Mouse (Mus musculus) megakaryocyte, embryonic 14.5 days (primary cell): ENCODE results near the gene Mcm5. TPM values are rescaled to one million over a fixed set of nuclear protein-coding genes. Genes with fewer than 3 reads are reported as not detected.

Source experiments
- H3K27me3 ChIP-seq: replicated peaks from 2 replicates; pipeline ENCODE3; 2012; ENCODE audit warnings: inconsistent platforms
- H3K36me3 ChIP-seq: replicated peaks from 2 replicates; pipeline ENCODE3; 2012; ENCODE audit warnings: low read length, inconsistent platforms, mixed read lengths
- H3K4me1 ChIP-seq: 2 replicates; pipeline ENCODE4 v1.6.1; 2012; ENCODE audit warnings: inconsistent platforms
- H3K4me3 ChIP-seq: replicated peaks from 2 replicates; pipeline ENCODE3; 2012; ENCODE audit warnings: moderate library complexity, mild to moderate bottlenecking, inconsistent platforms
- H3K9me3 ChIP-seq: 2 replicates; pipeline ENCODE4 v1.6.1; 2012; ENCODE audit warnings: inconsistent platforms
- FLI1 ChIP-seq: IDR thresholded peaks from 2 replicates; pipeline ENCODE4 v1.6.1; 2012; ENCODE audit warnings: low read length, inconsistent platforms, mixed read lengths
- GATA1 ChIP-seq: IDR thresholded peaks from 3 replicates; pipeline ENCODE4 v1.6.1; 2012; ENCODE audit warnings: mixed read lengths, low read length, inconsistent platforms, borderline replicate concordance
- polyA plus RNA-seq: library from polyadenylated mRNA; stranded (reverse); fragments of >175 nt; gene quantifications from 2 replicates; pipeline ENCODE4 v1.2.3, GENCODE M21; 2012; ENCODE audit warnings: low replicate concordance; ENCODE audit not compliant: insufficient read depth

Mcm5 gene
- polyA plus RNA-seq, 1 experiment = 16.7 TPM

GRCm38 (mm10) chr8:75093399-75094156 lies 15.8 kb upstream of the Mcm5 start, which contains the start of gene Hmox1:
Hmox1 (plus strand) TSS chr8:75093621.
- H3K4me3 ChIP-seq = peak within 1 kb of the TSS; percentile 91
- H3K27me3 ChIP-seq = peaks cover 21% of the 10 kb centered on the region
- peaks cover 32% of the 10 kb centered on the region for H3K36me3 ChIP-seq
- peaks cover 2% of the 10 kb centered on the region; the same call in 1 of the 2 replicates for H3K9me3 ChIP-seq
- TF ChIP-seq FLI1 = no peak
- peaks cover 64% of the 10 kb centered on the region for H3K4me1 ChIP-seq

- H3K36me3 ChIP-seq = peaks cover 36% of the 10 kb centered on the region
- TF ChIP-seq FLI1 (no peak), GATA1 (no peak)
These were observed 6.4 kb upstream of the Mcm5 start for GRCm38 (mm10) chr8:75102956-75103355.

GRCm38 (mm10) chr8:75103376-75103878 lies 5.9 kb upstream of the Mcm5 start:
- Histone ChIP-seq H3K36me3 (peaks cover 31% of the 10 kb centered on the region), H3K4me3 (no peak overlapping the region), H3K4me1 (peaks cover 11% of the 10 kb centered on the region), H3K9me3 (no peaks in the 10 kb centered on the region), H3K27me3 (peaks cover 6% of the 10 kb centered on the region)
- TF ChIP-seq FLI1 (no peak), GATA1 (no peak)

More at GRCm38 (mm10) chr8:75102956-75103355, 6.4 kb upstream of the Mcm5 start:
- Histone ChIP-seq H3K27me3 (peaks cover 6% of the 10 kb centered on the region), H3K4me1 (peaks cover 11% of the 10 kb centered on the region), H3K4me3 (no peak overlapping the region), H3K9me3 (no peaks in the 10 kb centered on the region)

- H3K4me1 ChIP-seq = peaks cover 36% of the 10 kb centered on the region
These were observed 688 bp upstream of the Mcm5 start for GRCm38 (mm10) chr8:75108527-75109235.

GRCm38 (mm10) chr8:75110093-75110492 lies 724 bp downstream of the Mcm5 start:
- H3K9me3 ChIP-seq = no peaks in the 10 kb centered on the region
- peak overlapping the region; percentile 95 for H3K4me3 ChIP-seq
- TF ChIP-seq FLI1 = no peak
- TF ChIP-seq GATA1 = no peak
- H3K4me1 ChIP-seq = peaks cover 40% of the 10 kb centered on the region
- peaks cover 5% of the 10 kb centered on the region for H3K27me3 ChIP-seq
- H3K36me3 ChIP-seq = peaks cover 41% of the 10 kb centered on the region

More at GRCm38 (mm10) chr8:75108527-75109235, 688 bp upstream of the Mcm5 start:
- H3K4me3 ChIP-seq = peak overlapping the region; percentile 95
- peaks cover 27% of the 10 kb centered on the region for H3K36me3 ChIP-seq
- TF ChIP-seq GATA1 = no peak
- TF ChIP-seq FLI1 = no peak
- H3K27me3 ChIP-seq = peaks cover 6% of the 10 kb centered on the region
- no peaks in the 10 kb centered on the region for H3K9me3 ChIP-seq

GRCm38 (mm10) chr8:75118505-75118904 lies 9.1 kb downstream of the Mcm5 start:
- H3K4me1 ChIP-seq = peaks cover 19% of the 10 kb centered on the region; the same call in 1 of the 2 replicates
- peaks cover 96% of the 10 kb centered on the region for H3K36me3 ChIP-seq
- no peak for TF ChIP-seq FLI1
- TF ChIP-seq GATA1 = no peak
- no peaks in the 10 kb centered on the region for H3K27me3 ChIP-seq
- no peaks in the 10 kb centered on the region for H3K9me3 ChIP-seq
- no peak overlapping the region for H3K4me3 ChIP-seq

GRCm38 (mm10) chr8:75119287-75119686 lies 9.9 kb downstream of the Mcm5 start:
- peaks cover 17% of the 10 kb centered on the region; the same call in 1 of the 2 replicates for H3K4me1 ChIP-seq
- H3K9me3 ChIP-seq = no peaks in the 10 kb centered on the region
- H3K27me3 ChIP-seq = no peaks in the 10 kb centered on the region
- no peak overlapping the region for H3K4me3 ChIP-seq
- H3K36me3 ChIP-seq = peaks cover 96% of the 10 kb centered on the region
- no peak for TF ChIP-seq FLI1
- TF ChIP-seq GATA1 = no peak

GRCm38 (mm10) chr8:75119747-75120146 lies 10.4 kb downstream of the Mcm5 start:
- H3K36me3 ChIP-seq = peaks cover 96% of the 10 kb centered on the region
- TF ChIP-seq GATA1 = no peak
- no peak for TF ChIP-seq FLI1
- no peak overlapping the region for H3K4me3 ChIP-seq
- H3K4me1 ChIP-seq = peaks cover 17% of the 10 kb centered on the region; the same call in 1 of the 2 replicates
- H3K9me3 ChIP-seq = no peaks in the 10 kb centered on the region
- H3K27me3 ChIP-seq = no peaks in the 10 kb centered on the region

- no peaks in the 10 kb centered on the region for H3K9me3 ChIP-seq
- no peak overlapping the region for H3K4me3 ChIP-seq
- H3K36me3 ChIP-seq = peaks cover 89% of the 10 kb centered on the region
- H3K4me1 ChIP-seq = 0 out of 2 replicates have a peak, but pooled peaks cover 6% of the 10 kb centered on the region
- H3K27me3 ChIP-seq = no peaks in the 10 kb centered on the region
- TF ChIP-seq GATA1 (no peak), FLI1 (no peak)
These were observed 18.0 kb downstream of the Mcm5 start for GRCm38 (mm10) chr8:75127406-75127805.

- TF ChIP-seq GATA1 (no peak), FLI1 (no peak)
- peaks cover 38% of the 10 kb centered on the region for H3K36me3 ChIP-seq
- H3K27me3 ChIP-seq = peaks cover 2% of the 10 kb centered on the region
- 0 out of 2 replicates have a peak, but pooled peaks cover 3% of the 10 kb centered on the region for H3K4me1 ChIP-seq
- no peaks in the 10 kb centered on the region for H3K9me3 ChIP-seq
- no peak overlapping the region for H3K4me3 ChIP-seq
These were observed 23.1 kb downstream of the Mcm5 start for GRCm38 (mm10) chr8:75132485-75132884.
